Mouse (Mus musculus) bone marrow macrophage, adult 2 months (primary cell): ENCODE measurements around the gene Slco1a1. TPM values are rescaled to one million over a fixed set of nuclear protein-coding genes. Genes with fewer than 3 reads are reported as not detected.

Source experiments
- H3K27ac ChIP-seq: 2 replicates; pipeline ENCODE4 v1.5.1; 2012; ENCODE audit warnings: low read depth, low read length; ENCODE audit not compliant: insufficient read depth
- H3K4me1 ChIP-seq: 2 replicates; pipeline ENCODE4 v1.6.1; 2012; ENCODE audit warnings: low read length; ENCODE audit not compliant: control insufficient read depth, insufficient read depth
- H3K4me3 ChIP-seq: 2 replicates; pipeline ENCODE4 v1.5.1; 2012; ENCODE audit warnings: mild to moderate bottlenecking, low read length, moderate library complexity; ENCODE audit not compliant: insufficient read depth
- CTCF ChIP-seq: IDR thresholded peaks from 2 replicates; pipeline ENCODE4 v1.5.1; 2012; ENCODE audit warnings: low read depth, mild to moderate bottlenecking, low read length, moderate library complexity
- POLR2A ChIP-seq: IDR thresholded peaks from 2 replicates; pipeline ENCODE4 v1.6.1; 2012; ENCODE audit warnings: mild to moderate bottlenecking, low read depth, low read length, borderline replicate concordance
- polyA plus RNA-seq: library from polyadenylated mRNA; stranded (reverse); fragments of >200 nt; gene quantifications from 2 replicates; pipeline ENCODE4 v1.2.4, GENCODE M21; 2012; ENCODE audit not compliant: missing spikeins, insufficient read depth, insufficient read length

The Slco1a1 gene
- polyA plus RNA-seq, 1 experiment, result not detected

- no peak overlapping the region for H3K4me3 ChIP-seq
- no peak for TF ChIP-seq POLR2A
- TF ChIP-seq CTCF, result no peak
- H3K4me1 ChIP-seq, result no peaks in the 10 kb centered on the region
- no peak overlapping the region for H3K27ac ChIP-seq
Observed at GRCm38 (mm10) chr6:141871711-141872110, 75.1 kb downstream of the Slco1a1 start.

GRCm38 (mm10) chr6:141868735-141869134, 78.0 kb downstream of the Slco1a1 start:
- Histone ChIP-seq H3K4me3 (no peak overlapping the region), H3K4me1 (no peaks in the 10 kb centered on the region), H3K27ac (no peak overlapping the region)
- TF ChIP-seq CTCF, result no peak
- no peak for TF ChIP-seq POLR2A

- no peaks in the 10 kb centered on the region for H3K4me1 ChIP-seq
- no peak overlapping the region for H3K4me3 ChIP-seq
- H3K27ac ChIP-seq, result no peak overlapping the region
- TF ChIP-seq CTCF (no peak), POLR2A (no peak)
Observed at GRCm38 (mm10) chr6:141866026-141866425, 80.7 kb downstream of the Slco1a1 start.

GRCm38 (mm10) chr6:141857735-141858531, 88.8 kb downstream of the Slco1a1 start:
- Histone ChIP-seq H3K27ac (no peak overlapping the region), H3K4me3 (no peak overlapping the region), H3K4me1 (no peaks in the 10 kb centered on the region)
- no peak for TF ChIP-seq POLR2A

Other genes with a start within 250 kb of the Slco1a1 start
- gene Gm5724, start 173.2 kb downstream of the Slco1a1 start, polyA plus RNA-seq, result not detected in 2 replicates
- gene Slco1a4, start 90.8 kb downstream of the Slco1a1 start, polyA plus RNA-seq, result not detected in 2 replicates
- not detected in 2 replicates for gene Gm6614, start 64.5 kb upstream of the Slco1a1 start, polyA plus RNA-seq